Mouse (Mus musculus) lung, postnatal 36 days (tissue): ENCODE data around the gene Tmem150c.

ENCODE experiments used
- DNase-seq: peaks from one replicate; pipeline ENCODE4 v3.0.0; 2022; ENCODE audit warnings: mixed read lengths

The Tmem150c gene

DNA sequence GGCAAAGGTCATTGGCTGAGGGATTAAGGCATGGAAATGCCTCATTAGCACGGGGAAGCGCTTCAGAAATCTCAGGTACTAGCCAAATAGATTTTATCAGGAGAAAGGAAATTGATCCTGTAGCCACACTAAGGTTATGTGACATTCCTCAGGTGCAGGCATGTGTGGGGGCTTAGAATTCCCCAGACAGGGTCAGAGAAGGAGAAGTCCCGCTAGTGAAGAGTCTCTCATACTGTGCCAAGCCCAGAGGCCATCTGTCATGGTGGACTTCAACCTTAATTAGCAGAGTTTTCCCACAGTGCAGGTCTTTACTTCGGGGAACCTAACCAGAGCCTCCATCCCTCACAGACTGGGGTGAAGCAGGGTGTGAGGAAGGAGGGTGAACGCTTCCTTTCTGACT lies 62.7 kb downstream of the Tmem150c start:
- DNase-seq, result no peak

DNA sequence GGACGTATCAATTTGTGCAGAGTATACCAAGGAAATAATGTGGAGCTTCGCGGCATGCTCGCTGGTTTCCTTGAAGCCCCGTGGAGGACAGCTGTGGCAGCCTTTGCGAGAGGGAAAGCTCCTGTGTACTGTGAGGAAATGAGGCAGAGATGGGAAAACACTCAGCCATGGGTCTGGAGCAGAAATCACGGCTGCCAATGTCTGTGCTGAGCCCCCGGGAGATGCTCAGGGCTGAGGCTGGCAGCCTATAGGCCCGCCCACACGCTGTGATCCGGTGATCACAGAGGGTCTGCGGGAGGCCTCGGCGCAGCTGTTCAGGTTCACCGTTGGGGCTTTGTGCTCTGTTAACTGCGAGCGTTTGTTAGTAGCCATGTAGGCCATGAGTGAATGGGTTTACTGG lies 68.0 kb downstream of the Tmem150c start:
- no peak for DNase-seq

DNA sequence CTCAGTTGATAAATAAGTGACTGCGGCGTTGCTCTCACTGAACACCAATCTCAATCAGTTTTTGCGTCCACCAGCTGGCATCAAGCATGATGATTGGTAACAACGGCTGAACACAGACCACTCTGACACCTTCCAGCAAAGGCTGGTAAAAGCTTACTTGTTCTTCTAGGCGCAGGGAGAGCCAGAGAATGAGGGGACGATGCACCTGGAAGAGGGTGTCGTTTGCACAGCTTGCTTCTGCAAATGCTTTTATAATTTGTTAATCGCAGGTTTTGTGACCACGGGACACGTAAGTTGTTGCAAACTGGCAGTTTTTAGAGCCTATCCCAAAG lies 68.4 kb downstream of the Tmem150c start:
- DNase-seq, result no peak

DNA sequence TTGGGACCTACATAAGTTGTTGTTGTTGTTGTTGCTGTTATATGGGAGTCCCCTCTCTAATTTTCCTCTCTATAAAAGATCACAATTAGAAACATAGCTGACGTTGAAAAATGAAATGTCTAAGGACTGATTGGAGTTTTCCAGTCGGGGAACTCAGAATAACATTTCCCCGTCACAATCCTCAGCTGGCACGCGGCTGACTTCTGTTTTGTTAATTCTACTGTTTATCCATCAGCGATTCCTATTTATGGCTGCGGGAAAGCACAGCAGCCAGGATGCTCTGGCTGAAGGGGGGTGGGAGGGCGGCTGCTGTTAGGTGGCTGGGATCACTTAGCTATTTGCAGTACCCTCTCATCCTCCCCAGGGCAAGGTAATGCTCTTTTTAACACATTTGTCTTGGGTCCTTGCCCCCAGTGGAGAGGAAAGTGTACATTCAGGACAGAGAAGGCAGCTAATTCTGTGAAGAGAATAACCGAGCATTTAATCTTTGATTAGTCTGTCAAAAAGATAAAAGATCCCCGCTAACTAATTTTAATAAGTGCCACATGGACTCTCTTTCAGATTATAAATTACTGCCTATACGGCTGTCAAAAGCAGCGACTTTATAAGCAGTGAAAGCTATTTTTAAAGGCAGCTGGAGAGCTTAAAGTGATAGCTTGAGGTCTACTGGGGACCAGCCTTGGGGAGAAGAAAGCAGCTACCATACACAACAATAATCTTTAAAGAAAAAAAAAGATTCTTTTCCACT lies 68.9 kb downstream of the Tmem150c start:
- no peak for DNase-seq

DNA sequence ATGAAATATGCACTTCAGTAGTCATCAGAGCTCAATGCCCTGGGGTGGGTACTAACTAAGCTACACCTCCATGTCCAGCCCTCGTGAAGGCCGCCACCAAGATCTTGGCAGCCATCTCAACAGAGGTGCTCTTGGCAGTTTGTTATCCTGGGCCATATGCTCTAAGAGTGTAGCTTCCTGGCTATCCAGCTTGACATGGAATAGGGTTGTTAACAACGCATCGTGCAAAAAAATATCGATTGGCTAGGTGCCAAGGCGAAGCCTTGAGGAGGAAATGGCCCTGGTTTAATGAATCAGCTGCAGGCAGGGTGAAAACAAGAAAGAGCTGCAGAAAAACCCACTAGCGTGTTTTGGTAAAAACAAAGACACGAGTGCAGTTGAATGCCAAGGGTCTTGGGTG lies 74.5 kb downstream of the Tmem150c start:
- no peak for DNase-seq

DNA sequence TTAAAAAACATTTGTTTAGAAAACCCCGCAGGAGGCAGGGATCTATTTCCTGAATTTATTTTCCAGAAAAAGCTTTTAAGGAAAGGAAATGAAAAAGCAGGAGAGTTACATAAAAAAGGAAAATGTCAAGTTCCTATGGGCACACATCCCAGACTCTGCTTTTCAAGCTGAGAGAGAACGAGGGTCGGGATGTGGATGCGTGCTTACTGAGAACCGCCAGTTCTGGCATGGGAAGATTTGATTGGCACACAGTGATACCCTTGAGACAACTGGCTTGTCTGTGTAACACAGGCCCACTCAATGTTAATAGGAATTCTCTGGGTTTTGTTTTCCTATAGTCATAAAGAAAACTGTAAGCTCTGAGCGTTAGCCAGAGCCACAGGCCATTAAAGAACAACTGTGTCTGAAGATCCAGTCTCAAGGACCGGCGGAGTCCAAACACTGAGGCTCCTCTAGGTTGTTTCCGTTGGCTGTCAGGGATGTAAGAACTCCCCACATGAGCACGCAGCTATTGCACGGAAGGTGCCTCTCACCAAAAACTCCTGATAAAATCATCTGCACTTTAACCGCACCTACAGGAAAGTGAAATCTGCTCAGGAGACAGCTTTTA lies 75.5 kb downstream of the Tmem150c start:
- no peak for DNase-seq

DNA sequence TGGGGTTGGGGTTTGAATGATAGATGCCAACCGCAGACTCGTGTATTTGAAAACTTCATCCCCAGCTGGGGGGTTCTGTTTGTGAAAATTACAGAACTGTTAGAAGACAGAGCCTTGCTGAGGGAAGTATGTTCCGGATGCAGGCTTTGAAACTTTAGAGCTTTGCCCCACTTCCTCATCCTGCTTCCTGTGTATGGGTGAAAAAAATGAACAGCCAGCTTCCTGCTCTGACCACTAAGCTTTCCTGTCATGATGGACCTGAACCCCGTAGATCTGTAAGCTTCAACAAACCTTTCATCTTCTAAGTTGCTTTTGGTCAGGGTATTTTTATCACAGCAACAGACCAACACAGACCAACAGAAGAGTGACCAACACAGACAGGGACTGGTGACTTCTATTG lies 77.6 kb downstream of the Tmem150c start:
- DNase-seq, result no peak

DNA sequence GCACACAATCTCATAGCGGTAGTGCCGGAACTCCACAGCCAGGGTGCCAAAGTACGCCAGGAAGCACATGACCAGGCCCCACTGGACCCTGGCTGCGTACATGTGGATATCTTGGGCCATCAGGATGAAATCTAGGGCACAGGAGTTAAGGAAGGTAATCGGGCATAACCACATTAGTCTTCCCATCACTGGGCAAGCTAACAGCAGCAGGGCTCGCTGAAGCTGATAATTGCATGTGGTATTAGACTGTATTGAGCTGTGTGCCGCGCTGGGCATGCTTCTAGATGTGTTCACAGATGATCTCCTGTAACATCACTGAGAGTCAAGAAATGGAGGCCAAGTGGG lies 79.7 kb downstream of the Tmem150c start:
- no peak for DNase-seq

DNA sequence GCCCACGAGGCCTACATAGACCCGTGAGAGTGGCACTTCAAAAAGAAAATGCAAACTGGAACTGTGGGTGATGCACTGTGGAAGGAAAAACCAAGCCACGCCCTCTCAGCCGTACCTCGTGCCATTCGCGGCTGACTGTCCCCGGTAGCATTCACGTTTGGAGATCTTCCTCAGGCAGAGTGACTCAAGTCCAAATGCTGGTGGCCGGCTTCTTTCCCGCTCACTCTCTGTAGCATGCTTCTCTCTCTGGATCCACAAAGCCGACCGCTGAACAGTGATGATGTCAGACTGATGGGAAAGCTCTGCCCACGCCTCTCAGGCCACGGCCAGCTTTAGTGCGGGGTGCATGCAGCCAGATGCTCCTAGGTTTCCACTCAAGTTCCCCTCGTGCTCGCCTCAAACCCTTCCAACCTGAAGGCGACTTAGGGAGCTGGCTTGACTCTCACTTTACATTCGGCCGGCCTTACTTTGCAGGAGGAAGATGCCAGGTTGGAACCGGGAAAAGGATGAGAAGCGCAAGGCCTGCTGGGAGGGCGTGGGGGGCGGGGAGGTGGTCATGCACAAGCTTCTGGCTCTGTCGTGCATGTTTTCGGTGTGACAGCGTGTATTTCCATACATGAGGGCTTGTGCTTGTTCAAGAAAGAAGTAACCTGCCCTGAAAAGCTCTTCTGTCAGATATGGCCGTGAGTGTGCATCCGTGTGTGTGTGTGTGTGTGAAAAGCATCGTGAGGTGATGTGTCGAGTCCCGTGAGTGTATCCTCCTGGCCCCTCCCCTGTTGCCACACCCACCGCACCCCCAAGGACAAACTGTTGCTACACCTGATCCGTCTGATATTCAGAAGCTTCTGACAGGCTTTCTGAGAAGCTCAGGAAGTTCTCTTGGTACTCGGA lies 80.3 kb downstream of the Tmem150c start:
- no peak for DNase-seq

DNA sequence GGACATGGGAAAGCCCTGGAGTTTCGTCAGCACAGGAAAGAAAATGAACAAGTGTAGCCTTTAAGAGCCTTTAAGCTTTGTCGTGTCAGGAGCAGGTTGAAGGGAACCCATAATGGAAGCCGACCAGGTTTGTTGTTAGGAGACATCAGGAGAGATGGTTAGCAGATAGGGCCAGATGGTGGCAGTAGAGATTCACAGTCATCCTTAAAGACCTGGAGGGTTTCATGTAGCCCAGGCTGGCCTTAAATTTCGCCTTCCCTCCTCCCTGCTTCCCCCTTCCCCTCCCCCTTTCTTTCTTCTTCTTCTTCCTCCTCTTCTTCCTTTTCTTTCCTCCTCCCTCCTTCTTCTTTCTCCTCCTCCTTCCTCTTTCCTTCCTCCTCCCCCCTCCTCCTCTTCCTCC lies 85.0 kb downstream of the Tmem150c start:
- no peak for DNase-seq

DNA sequence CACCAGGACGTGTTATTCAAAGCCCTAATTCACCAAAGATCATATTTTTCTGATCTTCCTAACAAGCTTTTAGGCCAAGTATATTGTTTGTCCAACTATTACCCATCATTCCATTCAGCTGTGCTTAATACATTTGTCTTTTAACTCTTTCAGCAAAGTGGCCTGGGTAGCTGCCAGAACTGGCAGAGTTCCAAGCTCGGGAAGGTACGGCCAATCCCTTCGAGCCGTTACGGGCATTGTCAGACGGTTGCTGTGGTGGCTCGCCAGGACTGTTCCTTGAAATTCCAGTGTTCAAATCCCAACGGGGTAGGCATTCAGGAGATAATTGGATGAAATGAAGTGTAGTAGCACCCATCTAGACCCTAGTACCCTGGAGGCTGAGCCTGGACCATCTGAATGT lies 87.1 kb downstream of the Tmem150c start:
- no peak for DNase-seq

DNA sequence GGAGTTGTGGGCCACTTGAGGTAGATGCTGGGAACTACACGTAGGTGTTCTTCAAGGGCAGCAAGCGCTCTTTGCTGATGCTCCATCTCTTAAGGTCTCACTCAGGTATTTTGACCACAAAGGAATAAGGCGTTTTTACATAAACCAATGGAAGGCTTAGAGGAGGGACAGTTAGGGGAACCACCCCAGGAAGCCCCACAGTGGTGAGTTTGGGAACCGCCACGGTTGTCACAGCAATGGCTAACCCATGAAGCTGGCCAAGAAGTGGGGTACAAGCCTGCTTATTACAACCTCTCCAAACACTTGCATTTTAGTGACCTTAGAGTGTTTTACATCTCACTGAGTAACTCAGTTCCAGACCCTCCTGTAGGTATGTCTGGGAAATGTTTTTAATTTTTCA lies 88.1 kb downstream of the Tmem150c start:
- DNase-seq, result no peak

DNA sequence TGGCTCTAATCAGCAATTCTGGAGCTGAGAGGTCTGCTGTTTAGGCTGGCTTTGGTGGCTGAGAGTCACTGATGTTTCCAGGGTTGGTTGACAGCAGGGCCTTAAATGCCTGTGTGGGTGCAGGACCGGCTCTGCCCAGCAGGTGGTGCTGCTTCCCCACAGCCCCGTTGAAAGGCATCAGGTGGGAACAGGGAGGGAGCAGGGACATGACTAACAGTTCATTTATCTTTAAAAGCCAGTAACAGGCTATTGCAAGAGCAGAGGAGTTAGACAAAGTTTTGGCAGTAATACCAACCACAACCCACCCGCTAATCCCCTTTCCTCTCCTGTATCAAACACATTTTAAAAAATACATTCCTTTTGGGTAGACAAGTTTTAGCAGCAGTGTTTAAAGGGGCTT lies 89.4 kb downstream of the Tmem150c start:
- DNase-seq, result peak; percentile 87

DNA sequence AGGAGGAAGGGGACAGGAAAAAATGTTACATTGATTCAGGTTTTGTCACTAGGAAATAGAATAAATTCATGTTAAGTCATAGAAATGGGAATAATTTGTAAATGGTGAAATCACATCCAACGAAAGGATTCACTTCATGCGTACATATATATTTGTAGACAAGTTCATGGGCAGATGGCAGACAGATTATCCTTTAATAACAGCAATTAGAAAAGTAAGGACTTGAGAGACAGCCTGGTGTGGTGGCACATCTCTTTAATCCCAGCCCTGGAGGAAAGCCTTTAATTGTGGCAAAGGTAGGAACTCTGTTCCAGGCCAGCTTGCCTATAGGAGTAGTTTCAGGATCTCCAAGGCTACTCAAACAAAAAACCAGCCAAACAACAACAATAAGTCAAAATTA lies 90.1 kb downstream of the Tmem150c start:
- no peak for DNase-seq

DNA sequence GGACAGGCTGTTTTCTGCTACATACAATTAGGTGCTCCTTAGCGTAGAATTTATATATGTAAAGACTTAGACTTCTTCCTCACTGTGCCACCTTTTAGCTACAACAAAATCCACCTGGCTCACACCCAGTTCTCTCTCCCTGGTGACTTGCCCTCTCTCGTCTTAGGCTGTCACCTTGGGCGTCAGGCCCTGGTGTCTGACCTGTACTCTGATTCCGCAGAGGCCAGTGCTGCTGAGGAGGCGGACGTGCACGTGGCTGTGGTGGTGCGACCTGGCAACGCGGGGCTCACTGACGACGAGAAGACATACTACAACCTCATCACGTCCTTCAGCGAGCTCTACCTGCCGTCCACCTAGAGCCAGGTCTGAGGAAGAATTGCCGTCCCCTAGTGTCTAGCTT lies 92.0 kb downstream of the Tmem150c start:
- no peak for DNase-seq

DNA sequence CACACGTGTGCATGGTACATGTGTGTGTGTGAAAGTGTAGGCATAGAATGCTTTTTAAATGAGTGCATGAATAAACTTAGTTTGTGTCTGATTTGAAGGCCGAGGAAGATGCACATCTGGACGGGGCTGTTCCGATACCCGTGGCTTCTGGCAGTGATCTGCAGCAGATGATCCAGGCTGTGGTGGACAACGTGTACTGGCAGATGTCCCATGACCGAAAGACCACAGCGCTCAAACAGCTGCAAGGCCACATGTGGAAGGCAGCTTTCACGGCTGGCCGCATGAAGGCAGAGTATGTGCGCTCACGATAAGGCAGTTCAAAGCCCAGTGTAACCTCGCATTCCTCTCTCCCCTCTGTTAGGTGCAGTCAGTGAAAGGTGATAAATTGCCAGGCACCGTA lies 98.7 kb downstream of the Tmem150c start:
- DNase-seq, result no peak

DNA sequence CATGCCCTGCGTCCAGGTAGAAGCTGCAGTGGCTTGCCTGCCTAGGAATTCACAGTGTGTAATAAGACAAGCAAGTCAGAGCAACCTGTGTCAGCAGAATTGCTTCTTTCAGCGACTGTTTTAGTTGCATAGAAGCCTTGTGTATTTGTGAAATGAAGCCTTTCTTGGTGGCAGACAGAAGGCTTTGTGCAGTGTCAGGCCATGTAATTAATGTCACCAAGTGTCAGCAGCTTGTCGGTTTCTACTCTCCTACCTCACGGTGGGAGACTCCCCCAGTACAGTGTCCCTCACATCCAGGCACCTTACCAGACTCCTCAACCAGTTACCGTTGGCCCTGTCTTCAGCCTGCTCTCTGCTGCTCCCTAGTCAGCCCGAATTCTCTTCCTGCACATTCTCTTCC lies 100.3 kb downstream of the Tmem150c start:
- no peak for DNase-seq

DNA sequence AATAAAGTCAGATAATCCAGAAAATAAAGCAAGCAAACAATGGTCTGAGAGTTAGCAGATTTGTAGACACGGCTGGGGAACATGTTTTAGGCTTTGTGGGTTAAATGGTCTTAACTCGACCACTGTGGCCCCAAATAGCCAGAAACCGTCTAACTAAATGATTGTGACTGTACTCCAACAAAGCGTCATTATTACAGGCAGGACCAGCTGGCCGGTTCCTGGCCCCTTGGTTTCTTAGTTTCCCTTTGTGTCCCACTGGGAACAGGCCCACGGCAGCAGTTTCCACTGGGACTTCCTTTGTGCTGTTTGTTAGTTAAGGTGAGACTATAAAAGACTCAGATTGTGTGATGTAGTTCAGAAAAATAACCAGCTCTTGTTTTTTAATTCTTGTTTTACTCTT lies 100.9 kb downstream of the Tmem150c start:
- no peak for DNase-seq

DNA sequence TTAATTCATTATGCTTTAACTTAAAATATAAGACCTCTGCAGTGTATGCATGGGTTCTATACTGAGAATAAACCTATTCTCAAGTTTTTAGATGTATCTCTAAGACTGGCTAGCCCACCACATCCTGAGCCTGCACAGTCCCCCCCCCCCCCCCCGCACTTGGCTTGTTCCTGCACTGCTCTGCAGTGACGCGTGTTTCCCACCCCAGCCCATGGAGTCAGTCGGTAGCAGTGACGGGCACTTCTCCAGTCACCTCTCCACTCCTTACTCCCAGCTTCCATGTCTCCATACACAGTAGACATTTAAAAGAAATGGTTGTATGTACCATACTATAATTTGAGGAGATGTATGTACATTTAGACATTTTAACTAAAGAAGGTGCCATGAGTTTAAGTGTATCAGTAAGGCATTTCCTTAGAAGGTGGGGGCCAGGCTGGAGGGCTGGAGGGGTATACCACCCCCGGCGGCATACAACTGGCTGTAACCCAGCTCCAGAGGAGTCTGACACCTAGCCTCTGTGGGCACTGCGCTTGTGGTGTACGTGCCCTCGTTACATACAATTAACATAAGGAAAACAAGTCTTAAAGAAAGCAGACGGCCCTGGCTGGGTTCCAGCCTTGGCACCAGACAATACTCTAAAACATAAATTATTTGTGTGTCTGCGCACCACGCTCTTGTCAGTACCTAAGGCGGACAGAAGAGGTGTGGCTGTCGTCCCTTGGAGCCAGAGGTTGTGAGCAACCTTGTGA lies 102.0 kb downstream of the Tmem150c start:
- DNase-seq, result no peak

DNA sequence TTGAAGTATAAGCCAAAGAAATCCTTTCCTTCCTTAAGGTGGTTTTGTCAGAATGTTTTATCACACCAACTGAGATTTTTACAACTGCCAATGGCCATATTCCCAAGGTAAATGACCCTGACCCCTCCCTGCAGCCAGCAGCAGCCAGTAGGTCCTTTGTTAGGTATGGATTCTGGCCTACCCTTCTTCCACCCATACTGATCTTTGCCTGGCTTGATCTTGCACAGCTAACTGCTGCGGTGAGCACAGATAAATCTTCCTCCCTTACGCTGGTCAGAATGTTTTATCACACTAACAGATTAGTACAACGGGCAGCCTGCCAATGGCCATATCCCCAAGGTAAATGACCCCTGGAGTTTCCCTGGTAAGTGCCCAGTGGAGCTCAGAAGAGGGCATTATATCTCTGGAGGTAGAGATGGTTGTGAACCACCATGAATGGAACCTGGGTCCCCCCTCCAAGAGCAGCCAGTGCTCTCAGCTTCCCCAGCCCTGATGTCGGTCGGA lies 103.7 kb downstream of the Tmem150c start:
- DNase-seq, result no peak

DNA sequence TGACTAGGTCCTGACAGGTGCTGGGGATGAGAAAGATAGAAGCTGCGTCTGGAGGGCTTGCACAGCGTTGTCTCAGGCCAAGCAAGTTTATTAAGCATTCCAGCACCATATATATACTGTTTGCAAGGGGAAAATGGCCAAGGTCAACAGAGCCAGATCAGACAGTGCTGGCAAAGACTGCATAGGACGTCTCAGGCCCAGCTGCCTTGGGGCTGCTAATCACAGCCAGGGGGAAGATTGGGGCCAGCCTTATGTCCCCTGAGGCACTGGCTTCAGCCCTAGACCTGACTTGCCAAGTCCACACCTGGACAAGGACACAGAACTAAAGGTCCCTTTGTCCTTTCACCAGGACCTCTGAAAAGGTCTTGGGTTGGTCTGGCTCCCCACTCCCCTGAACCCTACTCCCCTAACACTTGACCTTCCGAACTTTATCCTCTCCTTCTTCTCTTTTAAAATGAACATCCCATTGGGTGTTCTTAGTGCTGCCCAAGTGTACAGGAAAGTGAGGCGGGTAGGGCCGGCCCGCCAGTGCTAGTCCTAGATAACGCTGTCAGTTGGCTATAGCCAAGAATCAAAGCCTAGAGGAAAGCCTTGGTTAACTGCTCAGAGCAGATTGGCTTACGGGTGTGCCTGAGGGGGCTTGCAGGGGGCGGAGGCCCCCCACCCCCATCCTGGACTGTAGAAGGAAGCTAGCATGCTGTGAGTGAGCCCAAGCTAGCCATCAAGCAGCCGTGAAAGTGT lies 104.6 kb downstream of the Tmem150c start:
- DNase-seq, result no peak

DNA sequence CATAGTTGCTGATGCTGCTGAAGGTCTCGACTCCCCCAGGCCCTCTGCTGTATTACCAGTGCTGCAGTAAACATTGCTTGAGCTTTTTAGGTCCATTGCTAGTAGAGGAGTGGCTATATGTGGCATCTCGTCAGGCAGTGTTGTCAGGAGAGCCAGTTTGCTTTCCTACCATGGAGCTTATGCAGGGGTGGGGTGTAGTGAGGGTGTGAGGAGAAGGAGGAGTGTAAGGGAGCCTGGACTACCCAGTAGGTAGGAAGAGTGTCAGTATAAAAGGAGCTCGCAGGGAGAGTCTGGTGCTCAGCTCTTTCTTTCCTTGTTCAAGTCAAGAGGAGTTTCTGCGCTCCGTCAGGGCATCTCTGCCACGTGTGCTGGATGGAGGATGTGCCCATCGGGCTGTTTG lies 106.9 kb downstream of the Tmem150c start:
- no peak for DNase-seq

DNA sequence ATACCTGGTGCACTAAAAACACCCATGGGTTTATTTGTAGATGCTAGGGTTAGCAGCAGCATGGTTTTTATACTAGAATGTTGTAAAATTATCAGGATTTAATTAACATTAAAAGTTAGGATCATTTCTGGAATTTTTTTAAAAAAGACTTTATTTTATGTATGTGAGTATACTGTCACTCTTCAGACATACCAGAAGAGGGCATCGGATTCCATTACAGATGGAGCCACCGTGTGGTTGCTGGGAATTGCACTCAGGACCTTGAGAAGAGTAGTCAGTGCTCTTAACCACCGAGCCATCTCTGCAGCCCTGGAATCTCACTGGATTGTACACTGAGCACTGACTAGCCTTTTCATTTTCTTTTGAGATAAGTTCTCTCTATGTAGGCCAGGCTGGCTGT lies 109.7 kb downstream of the Tmem150c start:
- DNase-seq, result no peak
